Mouse (Mus musculus) forebrain, postnatal 0 days (tissue): ENCODE results near the gene Map7d3. TPM values are rescaled to one million over a fixed set of nuclear protein-coding genes. Genes with fewer than 3 reads are reported as not detected.

Experiments
- ATAC-seq: fragments of 200-750 bp; cut with Nextera tagmentation; 2 replicates; pipeline ENCODE4 v1.8.0; 2017; ENCODE audit warnings: mild to moderate bottlenecking, moderate library complexity
- DNase-seq: peaks from one replicate; pipeline ENCODE4 v3.0.0-alpha.2; 2015
- H3K27ac ChIP-seq: fragments of 300-500 bp; sonication (generic); 2 replicates; pipeline ENCODE4 v1.5.1; 2014; ENCODE audit warnings: low read depth, mild to moderate bottlenecking, antibody characterized with exemption, low read length, moderate library complexity, mixed read lengths
- H3K27me3 ChIP-seq: fragments of 300-500 bp; sonication (generic); 2 replicates; pipeline ENCODE4 v1.6.1; 2014; ENCODE audit warnings: mild to moderate bottlenecking, low read length, mixed read lengths; ENCODE audit not compliant: insufficient read depth
- H3K36me3 ChIP-seq: fragments of 300-500 bp; sonication (generic); 2 replicates; pipeline ENCODE4 v1.6.1; 2014; ENCODE audit warnings: mild to moderate bottlenecking, moderate library complexity; ENCODE audit not compliant: insufficient read depth
- H3K4me1 ChIP-seq: fragments of 300-500 bp; sonication (generic); 2 replicates; pipeline ENCODE4 v1.6.1; 2014; ENCODE audit warnings: antibody characterized with exemption; ENCODE audit not compliant: insufficient read depth
- H3K4me2 ChIP-seq: fragments of 300-500 bp; sonication (generic); 2 replicates; pipeline ENCODE4 v1.6.1; 2014; ENCODE audit warnings: low read depth, mild to moderate bottlenecking, moderate library complexity
- H3K4me3 ChIP-seq: fragments of 300-500 bp; sonication (generic); 2 replicates; pipeline ENCODE4 v1.5.1; 2014; ENCODE audit warnings: low read depth, low read length, mixed read lengths
- H3K9ac ChIP-seq: fragments of 300-500 bp; sonication (generic); 2 replicates; pipeline ENCODE4 v1.6.1; 2014; ENCODE audit warnings: mild to moderate bottlenecking
- H3K9me3 ChIP-seq: fragments of 300-500 bp; sonication (generic); 2 replicates; pipeline ENCODE4 v1.6.1; 2016; ENCODE audit warnings: low read length
- CTCF ChIP-seq: sonication (generic); IDR thresholded peaks from 2 replicates; pipeline ENCODE4 v1.5.1; 2016; ENCODE audit warnings: antibody characterized with exemption, control low read depth, low read depth
- WGBS: fragments of 180-500 bp; shearing (Covaris S2); extraction: QIAGEN DNeasy Blood & Tissue Kit; methylation state at CpG from one replicate; pipeline ENCODE4 v1.1.7; 2014; 5-methylcytosine and 5-hydroxymethylcytosine counted together
- polyA plus RNA-seq: library from polyadenylated mRNA; unstranded; fragments of >200 nt; fragmentation: Nextera tagmentation; extraction: Ambion mirVana; gene quantifications from 2 replicates; pipeline ENCODE4 v1.2.1, GENCODE M21; 2015
- total RNA-seq: library from RNA; depleted of rRNA; stranded (reverse); fragments of >200 nt; gene quantifications from 2 replicates; pipeline ENCODE4 v1.2.3, GENCODE M21; 2014; rRNA removed

Gene Map7d3
- total and polyA plus RNA-seq, 2 experiments from 2014 or later: 0.05 to 0.45 TPM

DNA sequence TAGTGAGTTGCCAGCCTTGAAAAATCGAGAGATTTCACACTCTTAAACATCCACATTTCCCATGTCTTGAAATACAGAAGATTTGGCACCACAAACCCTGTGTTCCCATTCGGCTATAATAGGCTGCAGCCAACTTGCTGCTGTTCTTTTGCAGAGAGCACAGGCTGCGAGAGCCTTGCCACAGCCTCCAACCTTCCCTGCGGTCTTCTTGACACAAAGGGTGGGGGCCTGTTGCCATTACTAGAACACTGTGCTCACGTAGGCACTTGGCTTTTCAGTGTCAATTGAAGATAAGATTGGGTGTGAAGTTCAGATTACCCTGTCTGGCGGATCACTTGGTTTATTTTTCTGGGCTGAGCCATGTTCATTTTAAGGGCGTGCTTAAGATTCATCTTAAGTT, 65.8 kb downstream of the Map7d3 start:
- Histone ChIP-seq H3K27ac (no peak overlapping the region), H3K9me3 (no peaks in the 10 kb centered on the region), H3K27me3 (no peaks in the 10 kb centered on the region), H3K9ac (no peak overlapping the region), H3K4me1 (no peaks in the 10 kb centered on the region), H3K4me2 (no peak overlapping the region), H3K4me3 (no peak overlapping the region), H3K36me3 (no peaks in the 10 kb centered on the region)
- DNase-seq (peak; percentile 14), ATAC-seq (0 out of 2 replicates have a peak, but pooled peaks have one; percentile 18)
- TF ChIP-seq CTCF: no peak
- 54% methylated on average over 7 of the region's 7 CpGs for WGBS

DNA sequence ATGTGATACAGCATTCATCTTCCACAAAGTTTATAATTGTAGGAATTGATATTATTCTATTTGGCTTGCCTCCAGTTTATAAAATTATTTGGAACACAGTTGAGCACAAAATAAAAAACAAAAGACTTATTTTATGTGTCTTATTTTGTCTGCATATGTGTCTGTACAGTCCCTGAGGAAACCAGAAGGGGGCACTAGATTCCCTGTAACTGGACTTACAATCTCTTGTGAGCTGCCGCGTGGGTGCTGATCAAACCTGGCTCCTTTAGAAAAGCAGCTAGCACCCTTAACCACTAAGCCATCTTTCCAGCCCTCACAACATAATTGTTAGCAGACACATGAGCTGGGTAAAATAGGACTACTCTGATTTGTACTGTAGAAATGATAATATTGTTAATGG, 66.5 kb downstream of the Map7d3 start:
- TF ChIP-seq CTCF: peak; percentile 46
- H3K9me3 ChIP-seq: no peaks in the 10 kb centered on the region
- no peak overlapping the region for H3K27ac ChIP-seq
- WGBS: 27% methylated on average over 2 of the region's 2 CpGs
- no peak for ATAC-seq
- no peak overlapping the region for H3K4me2 ChIP-seq
- no peaks in the 10 kb centered on the region for H3K27me3 ChIP-seq
- H3K9ac ChIP-seq: no peak overlapping the region
- peak; percentile 17 for DNase-seq
- H3K36me3 ChIP-seq: no peaks in the 10 kb centered on the region
- H3K4me1 ChIP-seq: no peaks in the 10 kb centered on the region
- H3K4me3 ChIP-seq: no peak overlapping the region

DNA sequence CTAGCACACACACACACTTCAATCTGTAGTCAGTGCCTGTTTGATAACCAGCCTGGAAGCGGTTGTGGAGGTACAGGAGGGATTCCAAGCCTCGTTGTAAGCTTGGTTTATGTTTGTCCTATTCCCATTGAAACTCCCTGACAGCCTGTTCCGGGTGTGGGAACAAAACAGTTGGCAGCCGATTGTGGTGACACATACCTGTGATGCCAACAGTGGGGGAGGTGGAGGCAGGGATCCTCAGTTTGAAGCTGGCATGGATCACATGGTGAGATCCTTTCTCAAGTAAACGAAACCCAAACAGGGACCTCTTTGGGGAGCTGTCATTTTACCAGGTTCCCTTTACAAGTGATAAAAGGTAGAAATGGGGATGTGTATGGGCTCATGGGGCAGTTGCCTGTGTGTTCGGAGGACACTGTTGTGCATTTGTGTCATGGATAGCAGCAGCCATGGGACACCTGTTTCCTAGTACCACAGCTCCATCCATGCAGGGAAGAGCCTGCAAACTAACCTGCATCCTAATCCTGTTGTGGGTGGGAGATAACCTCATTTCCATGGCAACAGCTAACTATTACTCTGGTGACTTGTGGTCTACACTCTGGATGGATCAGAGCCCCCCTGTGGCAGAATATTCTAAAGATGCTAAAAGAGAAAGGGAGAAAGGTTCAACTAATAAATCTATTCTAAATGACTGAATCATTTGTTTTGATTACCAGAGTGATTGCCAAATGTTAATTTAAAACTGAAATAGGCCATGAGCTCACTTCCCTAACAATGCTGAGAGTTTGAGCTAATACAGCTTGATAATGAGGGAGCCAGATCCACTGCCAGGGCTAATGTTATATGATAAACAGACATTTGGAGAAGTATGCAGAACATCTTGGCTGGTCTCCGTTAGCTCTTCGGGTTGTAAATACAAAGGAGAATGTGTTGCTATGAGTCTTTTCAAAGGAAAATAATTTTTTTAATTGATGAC, 68.5 kb downstream of the Map7d3 start:
- Histone ChIP-seq H3K4me3 (no peak overlapping the region), H3K27me3 (no peaks in the 10 kb centered on the region), H3K36me3 (no peaks in the 10 kb centered on the region), H3K4me1 (no peaks in the 10 kb centered on the region), H3K9me3 (no peaks in the 10 kb centered on the region), H3K9ac (no peak overlapping the region), H3K27ac (no peak overlapping the region), H3K4me2 (no peak overlapping the region)
- no peak for TF ChIP-seq CTCF
- ATAC-seq (no peak), DNase-seq (peak; percentile 2)
- 54% methylated on average over 8 of the region's 8 CpGs for WGBS

DNA sequence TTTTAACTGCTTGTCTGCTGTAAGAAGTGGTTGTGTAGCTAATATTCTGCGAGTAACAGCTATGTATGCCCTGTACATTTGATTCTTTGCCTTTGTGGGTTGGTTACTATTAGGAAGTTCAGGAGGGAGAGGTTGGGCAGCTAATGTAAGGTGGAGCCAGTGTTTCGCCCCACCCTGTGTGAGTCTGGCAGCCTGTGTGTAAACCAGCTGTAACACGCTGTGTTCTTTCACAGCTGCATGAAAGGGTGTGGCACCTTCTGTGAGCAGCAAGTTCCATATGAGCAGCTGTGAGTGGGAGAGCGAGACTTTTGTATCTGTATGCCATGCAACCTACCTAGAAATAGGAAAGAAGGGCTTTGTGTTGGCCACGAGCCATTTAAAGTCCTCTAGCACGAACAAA, 70.0 kb downstream of the Map7d3 start:
- Histone ChIP-seq H3K9me3 (no peaks in the 10 kb centered on the region), H3K4me3 (no peak overlapping the region), H3K4me2 (no peak overlapping the region), H3K36me3 (no peaks in the 10 kb centered on the region), H3K9ac (no peak overlapping the region), H3K27me3 (no peaks in the 10 kb centered on the region), H3K4me1 (no peaks in the 10 kb centered on the region), H3K27ac (no peak overlapping the region)
- no peak for TF ChIP-seq CTCF
- ATAC-seq: no peak
- 74% methylated on average over 6 of the region's 6 CpGs for WGBS
- no peak for DNase-seq

DNA sequence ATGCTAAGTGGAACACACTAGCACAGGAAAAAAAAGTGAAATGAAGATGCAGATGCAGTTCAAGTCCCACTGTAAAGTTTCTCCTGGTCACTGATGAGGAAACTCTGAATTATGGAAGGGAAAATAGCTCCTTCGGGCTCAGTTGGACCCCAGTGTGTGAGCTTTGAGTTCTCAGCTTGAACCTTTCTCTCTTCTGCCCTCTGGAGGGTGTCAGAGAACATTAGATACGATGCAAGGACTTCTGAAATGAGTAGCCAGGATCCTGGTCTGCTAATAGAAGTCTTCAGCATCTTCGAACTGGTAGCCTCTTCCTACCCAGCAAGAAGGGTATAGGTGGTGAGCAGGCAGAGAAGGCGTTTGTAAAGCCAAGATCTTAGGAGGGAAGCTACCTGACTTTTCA, 70.6 kb downstream of the Map7d3 start:
- no peaks in the 10 kb centered on the region for H3K4me1 ChIP-seq
- no peak overlapping the region for H3K4me3 ChIP-seq
- no peak overlapping the region for H3K4me2 ChIP-seq
- ATAC-seq (no peak), DNase-seq (peak; percentile 0)
- H3K36me3 ChIP-seq: no peaks in the 10 kb centered on the region
- no peak overlapping the region for H3K27ac ChIP-seq
- no peak overlapping the region for H3K9ac ChIP-seq
- no peaks in the 10 kb centered on the region for H3K9me3 ChIP-seq
- no peak for TF ChIP-seq CTCF
- WGBS: 58% methylated on average over 4 of the region's 4 CpGs
- no peaks in the 10 kb centered on the region for H3K27me3 ChIP-seq

Other genes with a start within 250 kb of the Map7d3 start
- gene Mmgt1, start 224.3 kb downstream of the Map7d3 start, total RNA-seq: 59.4 and 71.8 TPM in 2 replicates
- 31.5 and 36.3 TPM in 2 replicates for gene Mmgt1, start 224.3 kb downstream of the Map7d3 start, polyA plus RNA-seq
- gene Slc9a6, start 212.6 kb downstream of the Map7d3 start, total RNA-seq: 76.4 and 98.7 TPM in 2 replicates
- gene Slc9a6, start 212.6 kb downstream of the Map7d3 start, polyA plus RNA-seq: 35.1 and 52.5 TPM in 2 replicates
- gene Fhl1, start 90.5 kb downstream of the Map7d3 start, total RNA-seq: 130 and 202 TPM in 2 replicates
- 131 and 157 TPM in 2 replicates for gene Fhl1, start 90.5 kb downstream of the Map7d3 start, polyA plus RNA-seq
- gene Adgrg4, start 47.8 kb upstream of the Map7d3 start, total RNA-seq: not detected in 2 replicates
- not detected in 2 replicates for gene Adgrg4, start 47.8 kb upstream of the Map7d3 start, polyA plus RNA-seq
- gene Brs3, start 220.7 kb upstream of the Map7d3 start, total RNA-seq: 0.85 and 0.90 TPM in 2 replicates
- 0.80 and 1.1 TPM in 2 replicates for gene Brs3, start 220.7 kb upstream of the Map7d3 start, polyA plus RNA-seq
- gene Htatsf1, start 231.3 kb upstream of the Map7d3 start, total RNA-seq: 57.8 and 69.3 TPM in 2 replicates
- gene Htatsf1, start 231.3 kb upstream of the Map7d3 start, polyA plus RNA-seq: 96.3 and 109 TPM in 2 replicates